Mouse (Mus musculus): ENCODE measurements at regions not wholly inside any gene's neighbourhood (a gene's known extent, or its start where the extent isn't known, plus 50 kb on each side); places are given as distances from the start of the nearest gene placed in this dataset.

DNA sequence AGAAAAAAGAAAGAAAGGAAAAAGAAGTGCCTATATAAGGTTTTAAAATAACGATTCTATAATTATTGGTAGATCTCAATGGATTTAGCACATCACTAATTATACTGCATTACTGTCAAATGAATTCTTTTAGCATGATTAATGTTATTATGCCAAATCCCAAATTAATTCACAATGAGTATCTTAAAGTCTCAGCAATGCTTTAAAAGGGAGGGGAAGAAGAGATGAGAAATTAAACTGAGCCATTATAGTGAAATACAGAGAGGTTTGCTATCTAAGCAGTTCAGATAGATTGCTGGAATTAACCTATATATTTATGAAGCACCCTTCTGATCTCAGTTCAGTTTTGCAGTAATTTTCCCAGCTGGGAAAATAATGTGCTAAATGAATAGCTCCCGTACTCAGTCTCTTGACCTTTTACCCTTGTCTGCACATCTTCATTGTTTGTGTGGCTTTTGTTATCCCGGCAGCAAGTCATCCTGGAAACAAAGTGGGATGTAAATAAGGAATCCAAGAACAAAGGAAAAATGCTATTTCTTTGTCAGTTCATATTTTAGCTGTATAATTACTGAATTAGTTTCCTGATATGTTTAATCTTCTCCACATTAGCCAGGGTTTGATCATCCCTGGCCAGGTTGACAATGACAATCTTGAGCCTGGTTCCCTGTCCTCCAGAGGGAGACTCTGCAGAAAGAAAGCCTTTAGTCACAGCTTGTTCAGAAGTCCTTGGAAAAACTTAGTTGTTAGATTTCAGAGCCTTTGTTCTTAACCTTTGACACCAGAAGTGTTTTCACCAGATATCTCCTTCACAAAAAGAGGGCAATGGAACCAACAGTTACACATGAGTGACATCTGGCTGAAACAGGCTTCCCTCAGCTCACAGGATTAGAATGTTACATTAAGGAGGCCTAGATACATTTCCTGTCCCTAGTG lies 270.9 kb upstream of the Rarb start:
- TF ChIP-seq CTCF (IDR thresholded peaks at IDR 0.05; ENCODE audit: low read depth) = no peak
- TF ChIP-seq EP300 (IDR thresholded peaks at IDR 0.05; ENCODE audit: low read depth) = no peak
